Mouse (Mus musculus) yolk sac, embryonic 10.5 days (tissue): ENCODE measurements around the gene Med8.

Source experiments
- DNase-seq: peaks from one replicate; pipeline ENCODE4 v3.0.0-alpha.2; 2017; ENCODE audit warnings: low spot score

Gene Med8

GRCm38 (mm10) chr4:118409142-118409900 is at the start of gene Med8, which contains the start of gene Szt2:
TSS of gene Med8 (plus strand) at chr4:118409337.
TSS of gene Szt2 (minus strand) at chr4:118409273.
- DNase-seq, result peak; percentile 94

- DNase-seq, result peak; percentile 87
Measured at GRCm38 (mm10) chr4:118359896-118360720, 49.0 kb upstream of the Med8 start.

- DNase-seq, result no peak
Measured at GRCm38 (mm10) chr4:118361451-118361850, 47.7 kb upstream of the Med8 start.

GRCm38 (mm10) chr4:118362879-118363278 is 46.3 kb upstream of the Med8 start:
- DNase-seq, result no peak

- DNase-seq, result no peak
Measured at GRCm38 (mm10) chr4:118363985-118364384, 45.2 kb upstream of the Med8 start.

- no peak for DNase-seq
Measured at GRCm38 (mm10) chr4:118364641-118365040, 44.5 kb upstream of the Med8 start.

GRCm38 (mm10) chr4:118365991-118366390 is 43.1 kb upstream of the Med8 start:
- DNase-seq, result no peak

GRCm38 (mm10) chr4:118367551-118367950 is 41.6 kb upstream of the Med8 start:
- no peak for DNase-seq

GRCm38 (mm10) chr4:118368616-118369015 is 40.5 kb upstream of the Med8 start:
- no peak for DNase-seq

GRCm38 (mm10) chr4:118371822-118372221 is 37.3 kb upstream of the Med8 start:
- DNase-seq, result no peak

- DNase-seq, result no peak
Measured at GRCm38 (mm10) chr4:118375999-118376398, 33.1 kb upstream of the Med8 start.

GRCm38 (mm10) chr4:118383271-118383670 is 25.9 kb upstream of the Med8 start:
- no peak for DNase-seq

- DNase-seq, result no peak
Measured at GRCm38 (mm10) chr4:118387316-118387715, 21.8 kb upstream of the Med8 start.

- no peak for DNase-seq
Measured at GRCm38 (mm10) chr4:118390146-118390545, 19.0 kb upstream of the Med8 start.

- no peak for DNase-seq
Measured at GRCm38 (mm10) chr4:118394505-118394904, 14.6 kb upstream of the Med8 start.

GRCm38 (mm10) chr4:118395289-118395688 is 13.8 kb upstream of the Med8 start:
- no peak for DNase-seq

GRCm38 (mm10) chr4:118396433-118396832 is 12.7 kb upstream of the Med8 start:
- DNase-seq, result peak; percentile 68

- no peak for DNase-seq
Measured at GRCm38 (mm10) chr4:118398400-118398799, 10.7 kb upstream of the Med8 start.

- DNase-seq, result no peak
Measured at GRCm38 (mm10) chr4:118401421-118401820, 7.7 kb upstream of the Med8 start.

- DNase-seq, result no peak
Measured at GRCm38 (mm10) chr4:118401918-118402317, 7.2 kb upstream of the Med8 start.

- no peak for DNase-seq
Measured at GRCm38 (mm10) chr4:118402701-118403100, 6.4 kb upstream of the Med8 start.

- DNase-seq, result no peak
Measured at GRCm38 (mm10) chr4:118410871-118411270, 1.7 kb downstream of the Med8 start.

GRCm38 (mm10) chr4:118413553-118413952 is 4.4 kb downstream of the Med8 start:
- DNase-seq, result no peak
